Mouse (Mus musculus) kidney, adult 8-10 months (tissue): Measurements from ENCODE around the gene Limch1.

Experiments
- DNase-seq, 2 experiments: peaks; one replicate each; pipeline ENCODE4 v3.0.0; 2022

Gene Limch1

DNA sequence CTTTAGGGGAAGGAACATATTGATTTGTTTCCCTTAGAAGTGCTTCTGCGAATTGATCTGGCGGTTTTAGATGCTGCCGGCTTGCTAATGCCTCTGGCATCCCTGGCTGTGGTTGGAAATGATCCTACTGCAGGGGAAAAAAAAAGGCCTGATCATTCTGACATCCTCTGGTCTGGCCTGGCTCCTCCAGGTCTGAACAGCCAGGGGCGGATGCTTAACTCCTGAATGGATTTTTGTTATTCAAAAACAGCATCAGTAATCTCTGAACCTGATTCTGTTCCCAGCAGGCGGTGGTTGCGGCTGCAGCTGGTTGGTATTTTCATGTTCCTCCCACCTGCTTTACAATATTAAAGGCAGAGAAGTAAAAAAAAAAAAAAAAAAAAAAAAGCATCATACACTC is 337.5 kb downstream of the Limch1 start:
- no peak for DNase-seq

DNA sequence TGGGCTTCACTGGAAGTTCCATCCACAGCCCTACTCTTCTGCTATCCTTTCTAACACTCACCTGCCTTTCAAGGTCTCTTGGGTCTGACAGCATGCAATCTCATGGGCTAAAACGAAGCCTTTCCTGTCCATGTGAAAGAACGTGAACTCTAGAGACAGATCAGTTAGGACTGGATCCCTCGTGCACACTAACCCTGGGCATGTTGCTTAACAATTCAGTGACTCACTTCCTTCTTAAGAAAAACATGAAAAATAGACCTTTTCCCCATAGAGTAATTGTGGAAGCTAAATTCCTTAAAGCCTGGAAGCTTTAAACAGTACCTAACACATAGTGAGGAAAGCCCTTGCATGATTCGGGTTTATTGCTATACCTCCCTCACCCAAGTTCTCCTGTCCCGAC is 345.2 kb downstream of the Limch1 start:
- no peak for DNase-seq

DNA sequence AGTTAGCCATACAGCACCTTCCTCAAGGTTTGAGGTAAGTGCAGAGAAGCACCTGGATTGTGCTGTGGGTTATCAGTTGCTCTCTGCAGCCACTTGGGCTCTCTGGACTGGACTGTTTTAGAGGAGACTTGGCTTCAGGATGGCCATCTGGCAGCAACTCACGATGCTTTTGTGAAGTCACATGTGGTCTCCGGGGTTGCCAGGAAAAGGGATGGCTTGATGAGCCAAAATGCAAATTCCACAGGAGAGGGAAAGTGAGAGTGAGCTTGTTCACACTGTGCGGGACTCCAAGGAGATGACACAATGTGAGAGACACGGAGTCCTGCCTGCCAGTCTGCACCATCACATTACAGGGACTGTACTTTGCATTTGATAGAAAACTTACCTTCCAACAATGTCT is 346.1 kb downstream of the Limch1 start:
- no peak for DNase-seq

DNA sequence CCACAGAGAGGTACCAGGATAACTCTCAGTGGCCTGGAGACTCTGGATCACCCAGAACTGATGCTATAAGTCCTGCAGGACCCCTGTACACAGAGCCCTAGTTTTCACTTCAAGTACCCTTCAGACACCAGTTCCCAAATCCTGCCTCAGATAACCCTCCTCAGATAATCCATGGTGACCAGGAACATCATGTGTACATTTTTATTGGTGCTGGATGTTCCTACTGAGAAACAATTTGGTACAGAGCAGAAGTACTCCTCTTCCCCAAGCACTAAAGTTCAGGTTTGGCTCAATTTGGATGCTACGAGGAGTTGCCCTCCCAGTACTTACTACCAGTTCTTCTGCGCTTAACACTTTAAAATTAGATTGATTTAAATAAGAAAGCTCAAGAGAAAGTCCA is 348.4 kb downstream of the Limch1 start:
- no peak for DNase-seq

DNA sequence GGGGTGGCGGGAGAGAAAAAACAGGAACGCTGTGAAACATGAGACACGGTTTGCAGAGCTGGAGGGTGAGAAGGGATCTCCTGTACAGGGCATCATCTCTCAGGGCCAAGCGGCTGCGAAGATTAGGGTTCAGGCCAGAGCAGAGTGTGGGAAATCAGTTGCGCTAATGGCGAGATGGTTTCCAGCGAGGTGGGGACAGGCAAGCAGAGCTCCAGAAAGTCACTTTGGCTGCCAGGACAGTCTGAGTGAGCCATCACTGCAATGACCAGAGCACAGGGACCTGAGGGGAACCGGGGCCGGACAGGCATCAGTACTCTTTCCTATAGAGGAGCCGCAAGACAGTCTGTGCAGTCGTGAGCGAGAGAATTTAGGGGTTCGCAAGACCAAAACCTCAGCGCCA is 349.5 kb downstream of the Limch1 start:
- no peak for DNase-seq

DNA sequence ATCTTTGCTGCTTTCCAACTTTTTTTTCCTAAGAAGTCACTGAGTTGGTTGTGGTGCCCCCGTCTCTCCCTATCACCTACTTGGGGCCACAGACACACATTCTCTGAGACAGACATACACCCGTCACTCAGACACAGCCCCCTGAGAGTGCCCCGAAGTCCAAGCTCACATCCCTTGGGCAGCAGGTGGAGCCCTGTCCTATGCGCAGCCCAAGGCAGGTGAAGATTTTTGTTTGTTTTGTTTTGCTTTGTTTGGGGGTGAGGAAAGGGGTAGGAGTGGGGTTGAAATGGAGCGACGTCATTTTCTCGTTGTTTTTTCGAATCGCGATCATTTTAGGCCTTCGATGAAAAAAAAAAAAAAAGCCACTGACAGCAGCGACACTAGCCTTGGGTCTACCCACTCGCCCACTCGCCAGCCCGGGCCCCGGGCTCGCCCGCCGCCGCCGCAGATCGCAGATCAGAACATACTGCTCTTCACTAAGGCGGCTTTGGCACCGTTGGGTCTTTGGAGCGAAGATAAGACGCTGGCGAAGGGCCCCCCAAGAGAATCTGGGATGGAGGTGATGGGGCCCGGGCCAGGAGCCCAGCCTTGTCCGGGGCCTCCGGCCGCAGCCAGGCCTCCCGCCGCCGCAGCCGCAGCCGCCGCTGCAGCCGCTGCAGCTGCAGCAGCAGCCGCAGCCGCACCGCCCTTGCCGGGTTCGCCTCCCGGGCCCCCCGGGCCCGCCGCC is 350.2 kb downstream of the Limch1 start:
- DNase-seq, result no peak

DNA sequence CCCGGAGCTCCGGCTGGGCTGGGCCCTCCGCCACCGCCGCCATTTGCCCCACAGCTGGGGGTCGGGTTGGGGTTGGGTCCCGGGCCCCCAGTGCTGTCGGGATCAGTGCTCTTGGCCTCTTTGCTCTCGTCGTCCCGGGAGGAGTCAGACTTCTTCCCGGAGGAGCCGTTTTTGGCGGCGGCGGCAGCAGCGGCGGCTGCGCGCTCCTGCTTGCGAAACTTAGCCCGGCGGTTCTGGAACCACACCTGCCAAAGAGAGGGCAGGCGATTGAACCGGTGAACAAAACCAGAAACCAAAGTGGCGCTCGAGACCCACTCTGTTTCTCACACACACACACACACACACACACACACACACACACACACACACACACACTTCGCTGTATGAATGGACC is 350.7 kb downstream of the Limch1 start:
- no peak for DNase-seq

DNA sequence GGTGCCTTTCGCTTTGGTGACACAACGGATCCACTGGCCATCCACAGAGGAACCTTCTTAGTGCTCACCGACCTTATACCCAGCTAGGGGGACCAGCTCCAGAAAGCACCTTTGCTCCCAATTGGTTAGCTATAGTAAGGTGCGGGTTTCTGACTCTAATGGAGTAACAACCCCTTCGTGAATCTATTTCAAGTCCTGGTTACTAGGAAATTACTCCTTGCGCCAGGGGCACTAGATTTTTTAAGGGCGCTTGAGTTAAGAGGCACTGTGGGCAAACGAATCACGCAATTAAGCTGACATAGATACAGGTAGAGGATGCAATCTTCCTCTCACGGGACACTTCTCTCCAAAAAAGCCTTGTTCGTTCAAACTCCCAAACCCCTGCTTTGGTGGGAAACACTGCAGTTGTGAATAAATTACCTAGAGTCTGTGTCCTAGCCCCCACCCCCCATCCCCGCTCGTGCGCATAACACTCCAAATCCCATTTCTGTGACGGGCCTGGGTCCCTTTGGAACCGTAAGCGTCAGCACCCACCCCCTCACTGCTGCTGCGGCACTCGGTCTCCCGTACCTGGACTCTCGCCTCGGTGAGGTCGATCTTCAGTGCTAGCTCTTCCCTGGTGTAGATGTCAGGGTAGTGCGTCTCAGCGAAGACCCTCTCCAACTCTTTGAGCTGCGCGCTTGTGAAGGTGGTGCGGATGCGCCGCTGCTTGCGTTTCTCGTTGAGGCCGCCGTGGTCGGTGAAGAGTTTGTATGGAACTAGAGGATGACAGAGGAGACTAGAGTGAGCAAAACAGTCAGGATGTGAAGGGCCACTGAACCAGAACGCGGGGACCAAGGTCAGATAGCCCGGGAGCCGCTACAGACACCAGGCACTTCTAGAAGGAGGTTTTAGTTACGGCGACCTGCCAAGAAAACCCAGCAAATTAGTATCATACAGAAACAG is 351.8 kb downstream of the Limch1 start:
- no peak for DNase-seq

DNA sequence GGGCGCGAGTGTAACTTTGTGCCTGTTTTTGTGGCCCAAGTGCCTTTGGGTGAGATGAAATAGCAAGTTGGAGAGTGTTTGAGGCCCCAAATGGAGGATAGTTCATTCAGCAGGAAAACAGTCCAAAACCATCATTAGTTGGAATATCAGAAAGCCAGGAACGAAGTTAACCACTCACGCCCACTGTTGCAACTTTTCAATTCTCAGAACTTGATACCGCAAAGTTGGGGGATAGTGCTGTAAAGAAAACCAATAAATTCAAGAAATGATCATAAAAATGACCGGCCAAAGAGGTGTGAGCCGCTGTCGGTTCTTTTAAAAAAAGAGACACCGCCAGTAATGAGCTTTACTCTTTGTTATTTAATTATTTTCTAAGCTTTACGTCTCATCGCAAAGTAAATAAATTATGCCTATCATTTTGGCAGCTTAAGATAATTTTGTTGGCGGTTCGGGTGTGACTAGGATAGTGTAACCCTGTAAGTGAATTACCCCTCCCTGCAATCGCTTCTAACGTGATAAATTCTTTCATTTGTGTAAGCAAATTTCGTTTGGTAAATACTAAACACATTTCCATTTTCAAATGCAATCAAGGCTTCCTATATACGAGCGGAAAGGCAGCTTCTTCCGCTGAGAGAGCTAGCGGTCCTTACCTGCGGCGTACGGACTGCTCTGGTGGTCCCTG is 352.6 kb downstream of the Limch1 start:
- no peak for DNase-seq

DNA sequence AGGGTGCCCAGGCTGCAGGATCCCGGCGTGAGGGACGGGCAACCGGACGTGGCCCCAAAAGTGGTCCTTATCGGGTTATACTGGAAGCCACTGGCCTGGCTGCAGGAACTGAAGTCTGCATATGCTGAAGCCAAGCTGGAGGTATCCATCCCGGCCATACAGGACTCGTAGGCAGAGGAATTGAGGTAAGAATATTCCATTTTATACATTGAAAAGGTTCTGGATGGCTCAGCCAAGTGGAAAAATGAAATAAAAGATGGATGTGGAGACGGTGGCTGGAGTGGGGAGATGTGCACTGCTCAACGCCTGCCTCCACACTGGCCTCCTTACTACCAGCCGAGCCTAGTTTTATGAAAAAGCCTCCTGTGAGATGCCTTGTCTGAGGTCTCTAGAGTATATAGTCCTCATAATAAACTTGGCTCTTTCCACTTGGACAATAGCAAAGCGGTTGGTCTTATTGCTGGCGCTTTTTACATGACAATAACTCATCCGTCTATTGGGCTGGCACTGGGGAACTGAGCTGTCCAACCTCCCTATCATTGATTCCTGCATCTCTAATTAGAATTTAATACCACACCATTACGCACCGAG is 353.2 kb downstream of the Limch1 start, which contains the start of gene Phox2b:
Gene Phox2b (minus strand): TSS at position 569 of the 591 bp plus-strand sequence.
- no peak for DNase-seq

DNA sequence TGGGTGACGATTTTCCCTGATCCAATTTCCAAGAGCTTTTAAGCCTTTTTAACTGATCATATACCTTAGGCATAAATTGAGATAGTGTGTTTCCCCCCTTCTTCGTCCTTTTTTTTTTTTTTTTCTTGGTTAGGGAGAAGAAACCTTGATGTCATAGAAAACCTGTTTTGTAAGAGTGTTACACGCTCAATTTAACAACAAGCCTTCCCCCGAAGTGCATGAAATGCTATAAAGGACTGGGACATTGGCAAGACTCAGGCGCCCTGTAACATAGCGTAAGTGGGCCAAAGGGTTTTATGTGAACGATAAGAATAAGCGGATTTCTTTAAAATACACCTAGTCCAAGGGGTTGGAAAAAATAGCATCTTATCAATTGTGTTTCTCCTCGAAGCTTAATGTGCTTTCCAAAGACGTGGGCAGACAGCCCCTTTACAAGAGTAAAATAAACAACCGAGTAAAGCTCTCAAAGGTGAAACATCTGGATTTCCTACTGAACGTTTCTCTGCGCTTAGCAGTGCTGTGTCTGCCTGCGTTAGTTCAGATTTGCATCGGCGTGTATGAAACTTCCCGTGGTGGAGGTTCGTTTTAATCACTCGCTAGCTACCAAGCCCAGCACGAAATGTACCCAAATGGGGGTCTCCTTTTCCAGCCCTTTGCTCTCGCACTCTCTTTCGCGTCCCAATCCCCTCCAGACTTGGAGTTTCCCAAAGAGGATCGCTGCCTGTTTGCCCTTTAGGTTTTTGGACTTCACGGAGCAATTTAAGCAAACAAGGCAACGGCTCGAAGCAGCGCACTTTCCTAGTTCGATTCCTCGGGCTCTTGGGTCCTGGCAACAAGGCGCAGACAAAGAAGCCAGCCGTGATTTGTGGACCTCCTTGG is 354.0 kb downstream of the Limch1 start:
- DNase-seq, result no peak

DNA sequence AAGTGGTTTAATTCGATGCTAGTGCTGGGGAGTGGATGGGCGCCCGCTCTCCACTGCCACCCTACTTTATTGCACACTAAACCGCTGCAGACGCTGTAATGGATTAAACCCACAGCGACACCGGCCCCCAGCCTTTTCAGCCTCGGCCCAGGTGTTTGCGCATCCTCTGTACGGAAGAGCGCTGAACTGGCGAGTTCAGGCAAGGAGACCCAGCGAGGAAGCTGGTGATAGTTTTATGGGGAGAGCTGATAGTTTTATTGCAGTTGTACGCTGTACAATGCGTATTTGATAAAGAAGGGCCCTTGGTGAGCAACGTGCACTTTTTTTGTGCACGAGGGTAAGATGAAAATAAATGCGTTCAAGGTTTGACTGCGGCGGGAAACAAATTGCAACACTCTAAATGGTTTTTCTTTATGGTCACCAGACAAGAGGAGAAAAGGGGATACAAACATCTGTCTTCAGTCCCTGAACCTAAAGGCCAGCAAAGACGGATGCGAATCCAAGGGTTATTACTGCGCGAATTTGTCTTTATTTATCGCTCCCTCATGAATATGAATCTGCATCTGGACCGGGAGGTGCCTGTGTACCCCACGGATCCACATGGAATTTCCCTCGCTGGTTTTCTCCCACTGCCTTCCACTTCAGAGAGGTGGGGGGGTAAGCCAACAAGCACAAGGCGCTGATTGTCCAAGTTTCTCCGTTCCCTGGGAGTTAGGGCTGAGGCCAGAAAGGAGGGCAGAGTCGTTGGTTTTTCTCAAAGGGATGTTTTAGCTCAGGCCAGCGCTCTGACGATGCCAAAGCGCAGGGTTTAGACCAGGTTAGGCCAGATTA is 355.2 kb downstream of the Limch1 start:
- DNase-seq, result no peak

DNA sequence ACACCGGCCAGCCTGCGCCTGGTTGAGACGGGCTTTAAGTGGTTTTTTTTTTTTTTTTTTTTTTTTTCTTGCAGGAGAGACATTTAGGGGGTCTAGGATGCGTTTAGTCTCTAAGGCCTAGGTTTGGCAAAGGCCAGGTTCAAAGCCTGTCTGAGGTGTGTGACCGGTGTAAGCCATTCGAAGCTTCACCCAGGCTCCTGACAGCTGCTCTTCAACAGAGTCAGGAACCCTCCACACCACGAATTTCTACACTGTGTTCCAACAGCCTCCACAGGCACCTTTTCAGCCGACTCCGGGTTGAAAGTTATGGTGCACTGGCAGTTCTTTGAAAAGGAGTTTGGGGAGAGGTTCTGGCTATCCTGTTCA is 355.8 kb downstream of the Limch1 start:
- DNase-seq, result no peak

DNA sequence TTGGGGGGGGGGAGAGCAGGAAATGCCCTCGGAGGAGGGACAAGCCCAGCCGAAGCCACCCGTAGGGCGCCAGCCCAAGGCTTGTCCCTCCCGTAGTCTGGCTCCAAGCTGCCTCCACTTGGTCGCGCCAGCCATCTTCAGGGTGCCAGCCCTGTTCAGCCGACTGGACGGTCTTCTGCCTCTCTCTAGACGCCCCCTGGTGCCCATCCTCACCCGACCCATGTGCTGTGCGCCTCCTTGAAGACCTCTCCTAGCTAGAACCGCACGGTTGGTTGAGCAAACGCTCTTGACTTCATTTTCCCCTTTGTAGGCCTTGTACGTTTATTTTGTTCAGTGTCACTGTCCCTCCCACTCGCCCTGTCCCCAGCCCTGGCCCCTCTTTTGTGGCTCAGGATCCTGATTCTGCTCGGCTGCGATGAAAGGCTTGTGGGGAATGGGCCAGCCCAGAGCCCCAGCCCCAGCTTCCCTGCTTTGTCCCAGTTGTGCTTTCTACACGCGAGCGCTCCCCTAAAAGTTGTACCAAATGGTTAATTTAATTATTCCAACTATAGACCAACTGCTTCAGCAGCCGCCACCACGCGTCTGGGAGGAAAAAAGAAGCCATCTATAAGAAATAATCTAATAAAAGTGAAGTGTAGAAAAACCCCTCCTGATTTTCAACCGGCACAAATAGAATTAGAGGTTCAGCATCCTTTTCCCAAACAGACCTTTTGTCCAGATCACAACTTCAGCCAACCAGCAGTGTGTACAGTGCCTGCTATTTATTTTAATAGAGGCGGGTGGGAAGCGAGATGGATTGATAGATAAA is 356.4 kb downstream of the Limch1 start:
- DNase-seq, result no peak

DNA sequence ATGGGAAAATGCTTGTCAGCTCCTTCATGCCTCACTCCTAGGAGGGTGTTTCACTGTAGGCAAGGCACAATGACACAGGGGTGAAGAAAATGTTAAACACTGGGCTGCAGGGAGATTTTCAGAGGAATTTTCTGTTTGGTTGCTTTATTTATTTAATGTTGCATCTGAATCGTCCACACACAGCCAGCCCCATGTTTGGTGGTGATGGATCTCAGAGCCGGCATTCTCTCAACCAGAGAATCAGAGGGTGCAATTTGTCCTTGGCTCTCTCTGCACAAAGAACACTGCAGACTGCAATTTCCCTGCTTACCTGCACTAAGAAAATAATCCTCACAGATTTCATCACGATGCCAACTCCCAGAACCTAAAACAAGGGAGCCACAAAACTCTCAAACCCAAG is 357.4 kb downstream of the Limch1 start:
- no peak for DNase-seq

DNA sequence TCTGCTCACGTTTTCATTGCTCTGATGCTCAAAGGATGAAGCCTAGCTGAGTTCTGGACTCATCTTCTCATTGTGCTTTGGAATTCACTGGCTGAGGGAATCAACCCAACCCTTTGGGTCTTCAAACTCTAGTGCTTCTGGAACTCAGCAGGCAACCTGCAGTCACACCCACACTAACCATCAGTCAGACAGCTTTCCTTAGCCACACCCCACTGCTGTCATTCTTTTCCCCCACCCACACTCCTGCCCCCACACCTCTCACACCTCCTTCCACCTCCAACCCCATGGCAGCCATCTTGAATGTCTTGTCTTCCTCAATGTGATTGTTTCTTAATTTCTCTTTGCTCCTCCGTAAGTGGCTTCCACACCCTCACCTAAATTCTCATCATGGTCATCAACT is 360.6 kb downstream of the Limch1 start:
- DNase-seq, result no peak
